Mouse (Mus musculus): Measurements from ENCODE around the gene Fkbp11. TPM values are rescaled to one million over a fixed set of nuclear protein-coding genes. Genes with fewer than 3 reads are reported as not detected.
"Not testable (repeated sequence)": the region's sequence is repeated elsewhere in the genome, so short reads cannot be mapped to it uniquely, and the experiment has no call there.

The Fkbp11 gene
- polyA plus RNA-seq, 1 experiment from 2014 or later: 26.3 TPM

GRCm38 (mm10) chr15:98762670-98763529 is 34.9 kb upstream of the Fkbp11 start, which contains the start of gene Arf3:
Arf3 (minus strand) TSS chr15:98763214.
- peak within 1 kb of the TSS; percentile 89 for H3K9ac ChIP-seq
- peak; percentile 91 for ATAC-seq (ENCODE audit: insufficient number of reproducible peaks, insufficient read depth, low FRiP score, low TSS enrichment)
- peaks cover 15% of the 10 kb centered on the region; the same call in 1 of the 2 replicates for H3K36me3 ChIP-seq
- H3K9me3 ChIP-seq: no peaks in the 10 kb centered on the region
- H3K4me1 ChIP-seq: peaks cover 18% of the 10 kb centered on the region
- peak within 1 kb of the TSS; percentile 89 for H3K4me2 ChIP-seq (replicated peaks)
- peaks cover 6% of the 10 kb centered on the region; the same call in 1 of the 2 replicates for H3K27me3 ChIP-seq
- peak within 1 kb of the TSS; percentile 86 for H3K27ac ChIP-seq
- WGBS: under 1% methylated on average over 76 of the region's 76 CpGs
- peak within 1 kb of the TSS; percentile 98 for H3K4me3 ChIP-seq

- H3K9me3 ChIP-seq: no peaks in the 10 kb centered on the region
- peak; percentile 68 for ATAC-seq (ENCODE audit: insufficient number of reproducible peaks, insufficient read depth, low FRiP score, low TSS enrichment)
- H3K36me3 ChIP-seq: peaks cover 16% of the 10 kb centered on the region; the same call in 1 of the 2 replicates
- H3K9ac ChIP-seq: peak overlapping the region; percentile 89
- peaks cover 6% of the 10 kb centered on the region; the same call in 1 of the 2 replicates for H3K27me3 ChIP-seq
- under 1% methylated on average over 18 of the region's 24 CpGs for WGBS
- H3K27ac ChIP-seq: peak overlapping the region; percentile 86
- peak overlapping the region; percentile 98 for H3K4me3 ChIP-seq
- H3K4me2 ChIP-seq (replicated peaks): peak overlapping the region; percentile 89
- H3K4me1 ChIP-seq: peaks cover 18% of the 10 kb centered on the region
Measured at GRCm38 (mm10) chr15:98762201-98762621, 34.2 kb upstream of the Fkbp11 start.

- Histone ChIP-seq H3K4me3 (no peak overlapping the region), H3K9ac (no peak overlapping the region), H3K4me1 (0 out of 2 replicates have a peak, but pooled peaks cover 4% of the 10 kb centered on the region), H3K27me3 (no peaks in the 10 kb centered on the region), H3K36me3 (peaks cover 21% of the 10 kb centered on the region), H3K9me3 (no peaks in the 10 kb centered on the region), H3K4me2 (replicated peaks) (no peak overlapping the region), H3K27ac (no peak overlapping the region)
- 92% methylated on average over 2 of the region's 2 CpGs for WGBS
- no peak for ATAC-seq (ENCODE audit: insufficient number of reproducible peaks, insufficient read depth, low FRiP score, low TSS enrichment)
Measured at GRCm38 (mm10) chr15:98754125-98754524, 26.1 kb upstream of the Fkbp11 start.

- 0 out of 2 replicates have a peak, but pooled peaks cover 4% of the 10 kb centered on the region for H3K4me1 ChIP-seq
- no peak overlapping the region for H3K9ac ChIP-seq
- ATAC-seq (ENCODE audit: insufficient number of reproducible peaks, insufficient read depth, low FRiP score, low TSS enrichment): no peak
- H3K9me3 ChIP-seq: no peaks in the 10 kb centered on the region
- no peaks in the 10 kb centered on the region for H3K27me3 ChIP-seq
- H3K4me3 ChIP-seq: no peak overlapping the region
- WGBS: 81% methylated on average over 8 of the region's 8 CpGs
- H3K27ac ChIP-seq: no peak overlapping the region
- peaks cover 12% of the 10 kb centered on the region for H3K36me3 ChIP-seq
- no peak overlapping the region for H3K4me2 ChIP-seq (replicated peaks)
Measured at GRCm38 (mm10) chr15:98753021-98753423, 25.0 kb upstream of the Fkbp11 start.

- WGBS: 98% methylated on average over 2 of the region's 2 CpGs
- no peaks in the 10 kb centered on the region for H3K27me3 ChIP-seq
- peaks cover 8% of the 10 kb centered on the region; the same call in 1 of the 2 replicates for H3K36me3 ChIP-seq
- no peaks in the 10 kb centered on the region for H3K9me3 ChIP-seq
- no peak overlapping the region for H3K9ac ChIP-seq
- no peak overlapping the region for H3K27ac ChIP-seq
- H3K4me1 ChIP-seq: no peaks in the 10 kb centered on the region
- ATAC-seq (ENCODE audit: insufficient number of reproducible peaks, insufficient read depth, low FRiP score, low TSS enrichment): no peak
- H3K4me2 ChIP-seq (replicated peaks): no peak overlapping the region
- H3K4me3 ChIP-seq: no peak overlapping the region
Measured at GRCm38 (mm10) chr15:98749093-98749492, 21.1 kb upstream of the Fkbp11 start.

- H3K36me3 ChIP-seq: peaks cover 9% of the 10 kb centered on the region
- H3K9me3 ChIP-seq: no peaks in the 10 kb centered on the region
- no peak overlapping the region for H3K4me3 ChIP-seq
- ATAC-seq (ENCODE audit: insufficient number of reproducible peaks, insufficient read depth, low FRiP score, low TSS enrichment): no peak
- WGBS: 77% methylated on average over 6 of the region's 6 CpGs
- no peaks in the 10 kb centered on the region for H3K27me3 ChIP-seq
- H3K4me2 ChIP-seq (replicated peaks): no peak overlapping the region
- no peaks in the 10 kb centered on the region for H3K4me1 ChIP-seq
- H3K9ac ChIP-seq: no peak overlapping the region
- H3K27ac ChIP-seq: no peak overlapping the region
Measured at GRCm38 (mm10) chr15:98747296-98747695, 19.3 kb upstream of the Fkbp11 start.

- Histone ChIP-seq H3K36me3 (peaks cover 16% of the 10 kb centered on the region), H3K27ac (no peak overlapping the region), H3K4me1 (no peaks in the 10 kb centered on the region), H3K9me3 (no peaks in the 10 kb centered on the region), H3K9ac (no peak overlapping the region), H3K4me3 (no peak overlapping the region), H3K27me3 (no peaks in the 10 kb centered on the region), H3K4me2 (replicated peaks) (no peak overlapping the region)
- ATAC-seq (ENCODE audit: insufficient number of reproducible peaks, insufficient read depth, low FRiP score, low TSS enrichment): no peak
- 88% methylated on average over 10 of the region's 10 CpGs for whole genome bisulfite sequencing
Measured at GRCm38 (mm10) chr15:98746344-98746965, 18.5 kb upstream of the Fkbp11 start.

- not testable (repeated sequence) for ATAC-seq (ENCODE audit: insufficient number of reproducible peaks, insufficient read depth, low FRiP score, low TSS enrichment); H3K9me3 ChIP-seq; H3K27ac ChIP-seq; H3K4me3 ChIP-seq; H3K9ac ChIP-seq; H3K4me1 ChIP-seq; H3K27me3 ChIP-seq; H3K4me2 ChIP-seq (replicated peaks)
- WGBS: 85% methylated on average over 3 of the region's 3 CpGs
- H3K36me3 ChIP-seq: peaks cover 41% of the 10 kb centered on the region
Measured at GRCm38 (mm10) chr15:98743863-98744262, 15.9 kb upstream of the Fkbp11 start.

GRCm38 (mm10) chr15:98742766-98743428 is 14.9 kb upstream of the Fkbp11 start:
- Histone ChIP-seq H3K4me1 (no peaks in the 10 kb centered on the region), H3K4me2 (replicated peaks) (no peak overlapping the region), H3K4me3 (no peak overlapping the region), H3K9ac (no peak overlapping the region), H3K27me3 (no peaks in the 10 kb centered on the region), H3K36me3 (peaks cover 50% of the 10 kb centered on the region), H3K27ac (no peak overlapping the region), H3K9me3 (no peaks in the 10 kb centered on the region)
- WGBS: 85% methylated on average over 8 of the region's 8 CpGs
- ATAC-seq (ENCODE audit: insufficient number of reproducible peaks, insufficient read depth, low FRiP score, low TSS enrichment): no peak

GRCm38 (mm10) chr15:98740219-98740618 is 12.2 kb upstream of the Fkbp11 start:
- ATAC-seq (ENCODE audit: insufficient number of reproducible peaks, insufficient read depth, low FRiP score, low TSS enrichment): no peak; the same call in 1 of the 2 replicates
- H3K9ac ChIP-seq: no peak overlapping the region
- H3K27ac ChIP-seq: no peak overlapping the region
- WGBS: 88% methylated on average over 8 of the region's 8 CpGs
- no peaks in the 10 kb centered on the region for H3K27me3 ChIP-seq
- no peaks in the 10 kb centered on the region for H3K9me3 ChIP-seq
- H3K4me3 ChIP-seq: no peak overlapping the region
- H3K36me3 ChIP-seq: peaks cover 72% of the 10 kb centered on the region
- no peak overlapping the region for H3K4me2 ChIP-seq (replicated peaks)
- H3K4me1 ChIP-seq: no peaks in the 10 kb centered on the region

- Histone ChIP-seq H3K9me3 (no peaks in the 10 kb centered on the region), H3K36me3 (peaks cover 72% of the 10 kb centered on the region), H3K27ac (no peak overlapping the region), H3K4me3 (no peak overlapping the region), H3K9ac (no peak overlapping the region), H3K27me3 (no peaks in the 10 kb centered on the region), H3K4me1 (no peaks in the 10 kb centered on the region), H3K4me2 (replicated peaks) (no peak overlapping the region)
- ATAC-seq (ENCODE audit: insufficient number of reproducible peaks, insufficient read depth, low FRiP score, low TSS enrichment): peak; percentile 12; the same call in 1 of the 2 replicates
- 72% methylated on average over 4 of the region's 4 CpGs for WGBS
Measured at GRCm38 (mm10) chr15:98738796-98739195, 10.8 kb upstream of the Fkbp11 start.
